8 mouse cellular contexts compared by ENCODE assay signal in the genomic region with DNA sequence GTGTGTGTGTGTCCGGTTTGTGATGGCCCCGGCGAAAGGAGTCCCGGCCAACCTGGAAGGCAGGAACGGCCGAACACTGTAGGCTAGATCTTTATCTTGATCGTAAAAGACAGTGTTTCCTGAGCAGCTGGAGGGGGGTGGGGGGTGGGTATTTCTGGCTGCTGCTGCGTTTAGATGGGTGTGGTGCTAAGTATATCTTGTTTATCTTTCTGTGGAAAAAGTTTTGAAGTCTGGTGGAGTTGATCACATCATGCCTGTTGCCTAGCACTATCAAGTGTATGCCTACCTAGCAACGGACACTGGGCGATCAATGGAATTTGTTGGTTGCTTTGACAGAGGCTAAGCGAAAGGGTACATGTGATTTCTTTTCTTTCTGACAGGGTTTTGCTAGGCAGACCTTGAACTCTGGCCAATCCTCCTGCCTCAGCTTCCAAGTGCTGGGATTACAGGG. TPM values are rescaled to one million over a fixed set of nuclear protein-coding genes. Genes with fewer than 3 reads are reported as not detected.
DNase-seq lines count a peak whose midpoint lies in the region; ATAC-seq lines count a peak whose summit lies in the region.

No protein-coding gene starts in this region.

- H3K36me3 ChIP-seq in forebrain, embryonic 12.5 days (replicated peaks), result peaks cover 15% of the 10 kb centered on the region
- 0 out of 2 replicates have a peak, but pooled peaks cover 5% of the 10 kb centered on the region for H3K36me3 ChIP-seq in intestine, embryonic 15.5 days

- WGBS in forebrain, embryonic 12.5 days, result 1% methylated on average over 11 of the region's 11 CpGs
- WGBS in intestine, embryonic 15.5 days, result under 1% methylated on average over 11 of the region's 11 CpGs

- peaks cover 46% of the 10 kb centered on the region for H3K4me1 ChIP-seq in forebrain, embryonic 12.5 days
- peaks cover 21% of the 10 kb centered on the region for H3K4me1 ChIP-seq in intestine, embryonic 15.5 days (replicated peaks)

- H3K4me2 ChIP-seq in forebrain, embryonic 12.5 days, result peak overlapping the region; percentile 78
- H3K4me2 ChIP-seq in intestine, embryonic 15.5 days (replicated peaks), result peak overlapping the region; percentile 69

- peak; percentile 24 for ATAC-seq in forebrain, embryonic 12.5 days (ENCODE audit: low FRiP score)
- ATAC-seq in intestine, embryonic 15.5 days, result peak; percentile 36

- peak overlapping the region; percentile 96 for H3K9ac ChIP-seq in forebrain, embryonic 12.5 days
- peak overlapping the region; percentile 98 for H3K9ac ChIP-seq in intestine, embryonic 15.5 days

- peak overlapping the region; percentile 99 for H3K27ac ChIP-seq in forebrain, embryonic 12.5 days
- H3K27ac ChIP-seq in intestine, embryonic 15.5 days, result peak overlapping the region; percentile 100

- no peaks in the 10 kb centered on the region for H3K27me3 ChIP-seq in forebrain, embryonic 12.5 days
- no peaks in the 10 kb centered on the region for H3K27me3 ChIP-seq in intestine, embryonic 15.5 days (replicated peaks)

- peak; percentile 21 for DNase-seq in layer of hippocampus, adult 11-12 months (ENCODE audit: low spot score)
- no peak for DNase-seq in layer of hippocampus, postnatal 14 days (ENCODE audit: low spot score in 2 of 2)
- peak; percentile 41 for DNase-seq in adipocyte (ENCODE audit: low spot score)
- peak; percentile 68 for DNase-seq in lung, postnatal 36 days
- peak; percentile 82 for DNase-seq in yolk sac, embryonic 10.5 days (ENCODE audit: low spot score)
- no peak for DNase-seq in left cerebral cortex, adult 11 months (ENCODE audit: low spot score)

- H3K9me3 ChIP-seq in forebrain, embryonic 12.5 days, result no peaks in the 10 kb centered on the region
- H3K9me3 ChIP-seq in intestine, embryonic 15.5 days, result no peaks in the 10 kb centered on the region

- peak overlapping the region; percentile 78 for H3K4me3 ChIP-seq in forebrain, embryonic 12.5 days (replicated peaks)
- H3K4me3 ChIP-seq in intestine, embryonic 15.5 days (replicated peaks), result peak overlapping the region; percentile 85

RNA-seq across cellular contexts. Expression of a gene that starts 1.1 kb away (rescaled TPM):
- total RNA-seq in layer of hippocampus, postnatal 14 days (2021), result 10 to 100 TPM; 26.5 to 28.7 TPM
- 46.3 and 51.0 TPM in 2 replicates for polyA plus RNA-seq in forebrain, embryonic 12.5 days (2016; fragmentation: Nextera tagmentation; extraction: Ambion mirVana)
- polyA plus RNA-seq in intestine, embryonic 15.5 days (2015; fragmentation: Nextera tagmentation; extraction: Ambion mirVana), result 19.3 and 19.5 TPM in 2 replicates

RNA-seq across cellular contexts. Expression of a gene that starts 49.7 kb away (rescaled TPM):
- total RNA-seq in layer of hippocampus, postnatal 14 days (2021), result 1 to 10 TPM; 1.6 to 1.7 TPM
- 0.22 and 0.38 TPM in 2 replicates for polyA plus RNA-seq in forebrain, embryonic 12.5 days (2016; fragmentation: Nextera tagmentation; extraction: Ambion mirVana)
- polyA plus RNA-seq in intestine, embryonic 15.5 days (2015; fragmentation: Nextera tagmentation; extraction: Ambion mirVana), result 0.50 and 1.00 TPM in 2 replicates

Comparison
In these comparisons a context has a peak if more than half of its experiments do, and no peak if none do; other contexts are left out.
1. DNase-seq: peak in layer of hippocampus, adult 11-12 months (single experiment), adipocyte (single experiment), lung, postnatal 36 days (single experiment) and yolk sac, embryonic 10.5 days (single experiment); none in layer of hippocampus, postnatal 14 days (0 of 2) and left cerebral cortex, adult 11 months (single experiment).